Mouse (Mus musculus) CD4-positive, CD25-positive, alpha-beta regulatory T cell, adult 4 months (primary cell): ENCODE results near the gene Ube2c. TPM values are rescaled to one million over a fixed set of nuclear protein-coding genes. Genes with fewer than 3 reads are reported as not detected.

Experiments used
- ATAC-seq: one replicate; pipeline ENCODE4 v1.8.0; 2017
- polyA plus RNA-seq, 2 experiments: library from polyadenylated mRNA; unstranded; fragments of 100-300 nt; shearing (Covaris generic); gene quantifications; one replicate each; pipeline ENCODE4 v1.2.1; 2017

The Ube2c gene
- polyA plus RNA-seq, 2 experiments from 2014 or later, result 7.7 to 11.4 TPM

- ATAC-seq, result no peak
These were observed 54.3 kb downstream of the Ube2c start for GRCm38 (mm10) chr2:164823969-164824368.

DNA sequence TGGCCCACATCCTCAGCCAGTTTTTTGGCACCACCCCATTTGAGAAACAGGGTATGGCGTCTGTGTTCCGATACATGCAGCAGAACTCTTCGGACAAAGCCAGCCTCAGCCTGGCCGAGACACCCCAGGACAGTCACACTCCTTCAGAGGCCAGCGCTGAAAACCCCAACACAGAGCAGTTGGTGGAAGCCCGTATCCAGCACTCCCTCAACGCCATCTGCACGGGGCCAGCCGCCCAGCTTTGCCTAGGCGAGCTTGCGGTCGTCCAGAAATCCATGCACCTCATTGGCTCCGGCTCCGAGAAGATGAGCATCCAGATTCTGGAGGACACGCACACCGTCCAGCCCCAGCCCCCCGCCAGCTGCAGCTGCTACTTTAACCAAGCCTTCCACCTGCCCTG lies 55.8 kb downstream of the Ube2c start:
- ATAC-seq, result no peak

GRCm38 (mm10) chr2:164827146-164827850 lies 57.6 kb downstream of the Ube2c start:
- ATAC-seq, result no peak

Other genes with a start within 250 kb of the Ube2c start
- 1 to 10 TPM; 2.2 to 3.0 TPM for gene Wfdc2, start 207.5 kb upstream of the Ube2c start, polyA plus RNA-seq
- gene Spint3, start 196.4 kb upstream of the Ube2c start, polyA plus RNA-seq, result not detected
- gene Wfdc6a, start 184.5 kb upstream of the Ube2c start, polyA plus RNA-seq, result not detected
- not detected for gene Eppin, start 176.3 kb upstream of the Ube2c start, polyA plus RNA-seq
- not detected for gene Wfdc6b, start 156.4 kb upstream of the Ube2c start, polyA plus RNA-seq
- gene Wfdc8, start 156.3 kb upstream of the Ube2c start, polyA plus RNA-seq, result not detected
- gene Wfdc16, start 131.1 kb upstream of the Ube2c start, polyA plus RNA-seq, result not detected
- gene Wfdc10, start 113.9 kb upstream of the Ube2c start, polyA plus RNA-seq, result not detected
- not detected for gene Wfdc9, start 113.3 kb upstream of the Ube2c start, polyA plus RNA-seq
- not detected for gene Wfdc11, start 95.8 kb upstream of the Ube2c start, polyA plus RNA-seq
- not detected for gene Wfdc13, start 84.8 kb upstream of the Ube2c start, polyA plus RNA-seq
- gene Spint4, start 71.4 kb upstream of the Ube2c start, polyA plus RNA-seq, result not detected
- not detected for gene Spint5, start 54.6 kb upstream of the Ube2c start, polyA plus RNA-seq
- gene Wfdc3, start 24.0 kb upstream of the Ube2c start, polyA plus RNA-seq, result not detected
- 1 to 10 TPM; 3.8 to 7.3 TPM for gene Dnttip1, start 23.9 kb upstream of the Ube2c start, polyA plus RNA-seq
- gene Tnnc2, start 10.1 kb downstream of the Ube2c start, polyA plus RNA-seq, result not detected
- gene Snx21, start 15.9 kb downstream of the Ube2c start, polyA plus RNA-seq, result 1 to 10 TPM; 4.9 to 7.7 TPM
- gene Acot8, start 35.0 kb downstream of the Ube2c start, polyA plus RNA-seq, result 10 to 100 TPM; 32.5 to 42.2 TPM
- gene Zswim3, start 35.2 kb downstream of the Ube2c start, polyA plus RNA-seq, result 1 to 10 TPM; 7.0 to 8.1 TPM
- 10 to 100 TPM; 20.9 to 30.5 TPM for gene Zswim1, start 52.8 kb downstream of the Ube2c start, polyA plus RNA-seq
- not detected for gene Spata25, start 58.6 kb downstream of the Ube2c start, polyA plus RNA-seq
- 100 to 1,000 TPM; 211 to 247 TPM for gene Ctsa, start 63.0 kb downstream of the Ube2c start, polyA plus RNA-seq
- 1 to 10 TPM in 1 of 2 experiments, under 1 TPM in 1; 0.65 to 1.6 TPM for gene Neurl2, start 63.6 kb downstream of the Ube2c start, polyA plus RNA-seq
- under 1 TPM; 0.34 to 0.98 TPM for gene Pltp, start 87.8 kb downstream of the Ube2c start, polyA plus RNA-seq
- gene Pcif1, start 109.4 kb downstream of the Ube2c start, polyA plus RNA-seq, result 100 to 1,000 TPM; 106 to 115 TPM
- 1 to 10 TPM; 5.6 to 8.2 TPM for gene Zfp335, start 141.9 kb downstream of the Ube2c start, polyA plus RNA-seq
- 1 to 10 TPM; 2.0 to 4.1 TPM for gene Mmp9, start 170.9 kb downstream of the Ube2c start, polyA plus RNA-seq
- under 1 TPM in 1 of 2 experiments, not detected in 1; 0.31 TPM for gene Slc12a5, start 190.9 kb downstream of the Ube2c start, polyA plus RNA-seq